Mouse (Mus musculus): ENCODE data around the gene Trhde.

The Trhde gene

DNA sequence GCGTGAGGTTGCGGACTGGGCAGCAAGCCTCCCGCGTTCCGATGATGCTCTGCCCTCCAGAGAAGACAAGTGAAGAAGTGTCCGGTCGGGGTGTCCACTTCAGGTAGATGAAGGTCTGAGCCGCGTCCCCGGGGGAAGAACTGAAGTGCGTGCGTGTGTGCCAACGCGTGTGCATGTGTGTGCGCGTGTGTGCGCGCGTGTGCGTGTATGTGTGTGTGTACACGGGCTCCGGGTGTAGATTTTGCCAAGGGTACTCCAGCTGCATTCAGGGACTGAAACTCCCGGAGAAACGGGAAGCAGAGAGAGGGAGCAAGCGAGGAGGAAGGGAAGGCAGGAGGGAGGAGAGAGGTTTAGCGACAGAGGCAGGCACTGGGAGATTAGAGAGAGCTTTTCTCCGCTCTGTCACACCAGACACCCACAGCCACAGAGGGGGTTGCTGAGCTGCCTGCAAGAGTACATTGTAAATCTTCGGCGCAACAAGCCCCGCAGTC, at the start of gene Trhde:
Trhde (minus strand) TSS at position 147 of the 491 bp plus-strand sequence.
- in situ Hi-C loops (cut with MboI; ENCODE audit: unreplicated experiment in 2 of 2), result no loop called here

GRCm38 (mm10) chr10:114841966-114842365, 39.9 kb upstream of the Trhde start:
- in situ Hi-C loops (cut with MboI; ENCODE audit: unreplicated experiment in 2 of 2), result no loop called here

DNA sequence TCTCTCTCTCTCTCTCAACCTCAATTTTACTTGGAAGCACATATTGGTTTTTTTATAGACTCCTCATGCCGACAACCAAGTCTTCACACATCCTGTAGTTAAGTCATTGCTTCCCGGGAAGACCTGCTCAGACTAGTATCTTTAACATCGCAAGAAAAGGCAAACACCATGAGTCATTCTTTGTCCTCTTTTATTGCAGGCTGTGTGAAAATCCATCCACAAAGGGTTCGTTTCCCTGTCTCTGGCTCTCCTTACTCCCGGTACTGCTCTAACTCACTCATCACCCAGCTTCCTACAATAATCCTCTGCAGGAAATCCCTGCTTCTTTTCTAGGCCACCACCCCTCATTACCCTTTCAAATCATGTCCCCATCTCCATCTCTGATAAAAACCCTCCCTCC, 39.3 kb upstream of the Trhde start:
- in situ Hi-C loops (cut with MboI; ENCODE audit: unreplicated experiment in 2 of 2), result no loop called here

GRCm38 (mm10) chr10:114831313-114831712, 29.2 kb upstream of the Trhde start:
- in situ Hi-C loops (cut with MboI; ENCODE audit: unreplicated experiment in 2 of 2), result no loop called here

DNA sequence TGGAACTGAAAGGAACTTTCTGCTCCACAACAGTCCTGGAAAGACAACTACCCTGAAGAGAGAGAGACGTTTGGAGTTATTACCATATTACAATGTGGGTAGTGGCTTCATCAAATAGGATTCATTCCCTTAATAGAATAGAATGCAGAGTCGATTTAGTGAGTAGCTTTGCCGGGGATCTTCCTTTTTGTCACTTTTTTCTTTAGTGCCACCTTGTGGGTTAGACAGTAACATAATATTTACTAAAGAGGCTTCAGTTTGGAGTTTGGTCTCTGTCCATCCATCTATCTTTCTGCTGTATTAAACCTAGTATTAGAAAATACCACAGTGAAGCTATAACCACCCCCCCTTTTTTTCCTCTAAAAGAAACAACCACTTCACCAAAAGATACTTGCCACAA, 6.7 kb upstream of the Trhde start:
- in situ Hi-C loops (cut with MboI; ENCODE audit: unreplicated experiment in 2 of 2), result no loop called here

- in situ Hi-C loops (cut with MboI; ENCODE audit: unreplicated experiment in 2 of 2), result no loop called here
Measured at GRCm38 (mm10) chr10:114805884-114806283, 3.8 kb upstream of the Trhde start.

DNA sequence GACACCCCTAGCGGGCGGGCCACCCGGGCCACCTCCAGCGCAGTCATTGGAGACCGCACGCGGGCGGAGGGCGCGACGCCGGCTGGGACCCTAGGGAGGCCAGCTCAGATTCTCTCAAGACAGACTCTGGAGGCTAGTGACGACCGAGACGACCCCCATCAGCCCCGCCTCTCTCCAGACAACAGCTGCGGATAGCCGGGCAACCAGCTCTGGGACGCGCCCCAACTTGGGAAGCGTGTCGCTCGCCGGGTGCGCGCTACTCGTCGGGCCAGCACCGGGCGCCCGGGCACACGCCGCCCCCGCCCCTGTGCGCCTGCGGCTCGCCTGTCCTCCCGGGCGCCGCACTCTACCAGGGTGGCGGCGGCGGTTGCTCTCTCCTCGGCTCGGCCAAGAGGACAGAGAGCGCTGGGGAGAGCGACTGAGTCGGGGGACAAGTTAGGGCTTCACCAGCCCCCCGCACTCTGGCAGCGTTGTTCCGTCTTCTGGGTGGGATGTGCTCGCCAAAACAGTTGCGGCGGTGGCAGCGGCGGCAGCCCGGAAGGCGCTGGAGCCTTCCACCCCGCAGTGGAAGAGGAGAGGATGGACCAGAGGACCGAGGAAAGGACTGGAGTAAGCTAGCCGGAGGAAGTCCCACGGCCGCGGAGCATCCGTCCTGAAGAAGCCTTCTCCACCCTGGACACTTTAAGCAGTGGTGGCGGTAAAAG, 498 bp downstream of the Trhde start:
- in situ Hi-C loops (cut with MboI; ENCODE audit: unreplicated experiment in 2 of 2), result no loop called here

GRCm38 (mm10) chr10:114800331-114801304, 1.5 kb downstream of the Trhde start:
- in situ Hi-C loops (cut with MboI; ENCODE audit: unreplicated experiment in 2 of 2), result no loop called here

GRCm38 (mm10) chr10:114799481-114799880, 2.6 kb downstream of the Trhde start:
- in situ Hi-C loops (cut with MboI; ENCODE audit: unreplicated experiment in 2 of 2), result no loop called here

DNA sequence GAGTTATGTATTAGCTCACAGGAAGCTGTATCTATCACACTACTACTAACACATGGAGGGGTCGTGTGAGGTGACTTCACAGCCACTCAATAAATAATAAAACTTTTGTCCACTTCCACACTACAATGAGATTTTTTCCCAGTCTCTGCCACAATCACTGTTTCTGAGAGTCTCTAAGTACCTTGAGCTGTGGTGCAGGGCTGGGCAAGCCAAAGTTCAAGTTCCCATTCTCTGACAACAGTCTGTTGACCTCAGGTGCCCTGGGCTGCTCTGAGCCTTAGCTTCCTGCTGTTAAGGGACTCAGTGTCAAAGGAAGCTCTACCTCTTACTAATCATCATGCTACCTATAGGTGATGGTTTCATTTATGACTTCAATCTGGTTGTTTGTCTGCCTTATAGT, 3.3 kb downstream of the Trhde start:
- in situ Hi-C loops (cut with MboI; ENCODE audit: unreplicated experiment in 2 of 2), result no loop called here

GRCm38 (mm10) chr10:114798218-114798617, 3.9 kb downstream of the Trhde start:
- in situ Hi-C loops (cut with MboI; ENCODE audit: unreplicated experiment in 2 of 2), result no loop called here

- in situ Hi-C loops (cut with MboI; ENCODE audit: unreplicated experiment in 2 of 2), result no loop called here
Measured at GRCm38 (mm10) chr10:114797664-114798063, 4.4 kb downstream of the Trhde start.

- in situ Hi-C loops (cut with MboI; ENCODE audit: unreplicated experiment in 2 of 2), result no loop called here
Measured at GRCm38 (mm10) chr10:114796872-114797271, 5.2 kb downstream of the Trhde start.

- in situ Hi-C loops (cut with MboI; ENCODE audit: unreplicated experiment in 2 of 2), result no loop called here
Measured at GRCm38 (mm10) chr10:114794214-114794613, 7.9 kb downstream of the Trhde start.

DNA sequence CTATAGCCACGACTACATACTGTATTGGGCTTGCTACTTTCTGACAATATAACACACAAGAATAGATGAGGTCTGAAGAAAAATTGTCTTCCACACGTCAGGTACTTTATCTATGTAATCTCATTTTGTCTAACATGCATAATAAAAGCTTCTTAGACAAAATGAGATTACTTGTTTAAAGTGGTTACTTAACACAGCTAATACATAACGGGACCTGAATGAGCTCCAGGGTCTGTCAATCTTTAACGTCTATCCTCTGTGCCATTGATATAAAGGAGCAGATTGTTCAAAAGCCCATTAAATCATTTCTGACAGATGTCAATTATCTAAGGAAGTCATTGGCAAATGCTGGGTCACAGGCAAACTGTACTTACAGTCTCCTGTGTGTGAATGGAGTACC, 36.2 kb downstream of the Trhde start:
- in situ Hi-C loops (cut with MboI; ENCODE audit: unreplicated experiment in 2 of 2), result no loop called here

DNA sequence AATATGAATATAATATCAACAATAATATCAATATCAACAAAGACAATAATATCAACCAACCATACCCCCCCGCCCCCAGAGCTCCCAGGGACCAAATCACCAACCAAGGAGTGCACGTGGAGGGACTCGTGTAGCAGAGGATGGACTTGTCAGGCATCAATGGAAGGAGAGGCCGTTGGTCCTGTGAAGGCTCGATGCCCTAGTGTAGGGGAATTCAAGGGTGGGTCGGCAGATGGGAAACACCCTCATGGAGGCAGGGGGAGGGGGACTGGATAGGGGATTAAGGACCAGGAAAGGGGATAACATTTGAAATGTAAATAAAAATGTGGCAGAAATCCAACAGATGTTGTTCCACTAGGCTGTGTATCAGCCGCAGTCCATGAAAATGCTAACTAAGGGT, 40.0 kb downstream of the Trhde start:
- in situ Hi-C loops (cut with MboI; ENCODE audit: unreplicated experiment in 2 of 2), result no loop called here

- in situ Hi-C loops (cut with MboI; ENCODE audit: unreplicated experiment in 2 of 2), result no loop called here
Measured at GRCm38 (mm10) chr10:114759240-114759639, 42.9 kb downstream of the Trhde start.

GRCm38 (mm10) chr10:114758614-114759013, 43.5 kb downstream of the Trhde start:
- in situ Hi-C loops (cut with MboI; ENCODE audit: unreplicated experiment in 2 of 2), result no loop called here

- in situ Hi-C loops (cut with MboI; ENCODE audit: unreplicated experiment in 2 of 2), result no loop called here
Measured at GRCm38 (mm10) chr10:114742755-114743705, 59.1 kb downstream of the Trhde start.

DNA sequence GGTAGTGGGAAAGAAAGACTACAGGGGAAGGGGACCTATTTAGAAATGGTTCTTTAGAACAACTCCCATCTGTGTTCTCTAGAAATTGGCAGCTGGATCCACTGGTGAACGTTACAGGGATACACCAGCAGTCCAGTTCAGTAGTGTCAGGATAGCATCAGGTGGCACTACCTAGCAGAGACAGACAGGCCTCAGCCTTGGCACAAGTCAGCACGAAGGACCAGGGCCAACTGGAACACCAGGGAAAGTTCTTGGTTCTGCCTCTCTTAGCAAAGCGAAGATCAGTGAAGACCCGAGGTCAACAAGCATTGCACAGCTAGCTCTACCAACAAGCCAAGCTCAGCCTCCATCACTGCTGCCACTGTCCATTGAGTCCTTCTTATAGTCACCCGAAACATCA, 62.2 kb downstream of the Trhde start:
- in situ Hi-C loops (cut with MboI; ENCODE audit: unreplicated experiment in 2 of 2), result no loop called here

All from v-Abl transformed pro-B cells (cell line).